Mouse (Mus musculus): ENCODE results near the gene Csnk2a2. TPM values are rescaled to one million over a fixed set of nuclear protein-coding genes. Genes with fewer than 3 reads are reported as not detected.

Csnk2a2 gene
- polyA plus RNA-seq, 1 experiment from 2014 or later = 7.5 TPM

DNA sequence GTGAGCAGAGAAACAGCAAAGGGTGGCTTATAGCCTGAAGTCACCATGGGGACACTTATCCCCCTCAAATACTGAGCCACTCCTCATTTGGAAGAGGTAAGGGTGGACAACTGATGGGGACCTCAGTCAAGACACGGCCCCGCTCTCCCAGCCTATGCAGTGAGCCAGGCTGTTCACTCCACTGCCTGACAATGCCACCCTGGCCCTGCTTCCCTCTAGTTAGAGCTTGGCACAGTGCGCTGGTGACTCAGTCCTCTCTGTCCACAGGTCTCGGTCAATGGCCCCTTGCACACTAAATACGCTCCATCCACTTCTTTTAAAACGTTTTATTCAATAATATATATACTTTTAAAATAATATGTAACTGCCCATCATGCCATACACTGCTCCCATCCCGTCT, 42.2 kb downstream of the Csnk2a2 start:
- WGBS = 89% methylated on average over 7 of the region's 7 CpGs
- H3K27me3 ChIP-seq (replicated peaks; ENCODE audit: control insufficient read depth, insufficient read depth, low read length) = no peaks in the 10 kb centered on the region
- H3K27ac ChIP-seq (ENCODE audit: low read depth, low read length) = no peak overlapping the region
- ATAC-seq = no peak
- H3K36me3 ChIP-seq (ENCODE audit: control insufficient read depth, insufficient read depth, low read length) = peaks cover 24% of the 10 kb centered on the region
- H3K4me2 ChIP-seq (ENCODE audit: low read length) = no peak overlapping the region
- H3K4me1 ChIP-seq (ENCODE audit: control insufficient read depth, insufficient read depth, low read depth, low read length) = no peaks in the 10 kb centered on the region
- H3K9me3 ChIP-seq (ENCODE audit: control insufficient read depth, low read length) = no peaks in the 10 kb centered on the region
- no peak overlapping the region for H3K4me3 ChIP-seq (ENCODE audit: low read length)
- H3K9ac ChIP-seq (ENCODE audit: low read depth, low read length) = no peak overlapping the region

DNA sequence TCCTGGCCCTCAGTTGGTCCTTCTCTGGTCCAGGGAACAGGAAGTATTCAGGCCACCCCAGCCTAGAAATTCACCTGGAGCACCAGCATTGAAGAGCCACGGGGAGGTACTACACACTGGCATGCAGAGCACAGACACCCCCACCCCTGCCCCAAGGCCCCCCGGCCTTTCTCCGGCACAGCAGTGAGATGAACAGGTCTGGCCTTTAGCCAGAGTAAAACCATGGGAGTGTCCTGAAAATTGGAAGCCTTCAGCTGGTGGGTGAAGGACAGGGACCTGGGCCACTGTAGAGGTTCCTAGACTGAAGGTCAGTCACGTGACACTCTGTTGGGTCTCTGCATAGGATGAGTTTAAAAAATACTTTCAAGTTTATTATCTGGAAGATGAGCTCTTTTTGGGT, 44.8 kb downstream of the Csnk2a2 start:
- peaks cover 18% of the 10 kb centered on the region for H3K36me3 ChIP-seq (ENCODE audit: control insufficient read depth, insufficient read depth, low read length)
- WGBS = 86% methylated on average over 4 of the region's 4 CpGs
- H3K4me2 ChIP-seq (ENCODE audit: low read length) = no peak overlapping the region
- H3K4me1 ChIP-seq (ENCODE audit: control insufficient read depth, insufficient read depth, low read depth, low read length) = no peaks in the 10 kb centered on the region
- H3K9me3 ChIP-seq (ENCODE audit: control insufficient read depth, low read length) = no peaks in the 10 kb centered on the region
- ATAC-seq = no peak
- no peak overlapping the region for H3K27ac ChIP-seq (ENCODE audit: low read depth, low read length)
- no peak overlapping the region for H3K9ac ChIP-seq (ENCODE audit: low read depth, low read length)
- no peaks in the 10 kb centered on the region for H3K27me3 ChIP-seq (replicated peaks; ENCODE audit: control insufficient read depth, insufficient read depth, low read length)
- no peak overlapping the region for H3K4me3 ChIP-seq (ENCODE audit: low read length)

DNA sequence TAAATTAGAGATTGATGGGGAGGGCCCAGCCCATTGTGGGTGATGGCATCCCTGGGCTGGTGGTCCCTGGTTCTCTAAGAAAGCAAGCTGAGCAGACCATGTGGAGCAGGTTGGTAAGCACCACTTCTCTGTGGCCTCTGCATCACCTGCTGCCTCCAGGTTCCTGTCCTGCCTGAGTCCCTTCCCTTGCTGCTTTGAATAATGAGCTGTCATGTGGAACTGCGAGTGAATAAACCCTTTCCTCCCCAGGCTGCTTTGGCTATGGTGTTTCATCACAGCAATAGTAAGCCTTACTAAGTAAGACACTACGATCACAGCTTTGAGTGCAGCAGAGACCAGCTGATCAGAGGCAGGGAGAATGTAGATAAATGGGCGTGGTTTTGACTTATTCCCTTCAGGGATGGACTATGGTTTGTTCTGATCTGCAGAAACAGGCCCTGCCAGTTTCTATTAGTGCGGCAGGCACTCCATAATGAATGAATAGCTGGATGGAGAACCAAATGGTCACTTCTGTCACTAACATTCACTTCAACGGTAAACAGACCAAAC, 48.3 kb downstream of the Csnk2a2 start:
- Histone ChIP-seq H3K4me1 (ENCODE audit: control insufficient read depth, insufficient read depth, low read depth, low read length) (no peaks in the 10 kb centered on the region), H3K27ac (ENCODE audit: low read depth, low read length) (no peak overlapping the region), H3K4me2 (ENCODE audit: low read length) (no peak overlapping the region), H3K27me3 (replicated peaks; ENCODE audit: control insufficient read depth, insufficient read depth, low read length) (no peaks in the 10 kb centered on the region), H3K4me3 (ENCODE audit: low read length) (no peak overlapping the region), H3K36me3 (ENCODE audit: control insufficient read depth, insufficient read depth, low read length) (no peaks in the 10 kb centered on the region), H3K9me3 (ENCODE audit: control insufficient read depth, low read length) (no peaks in the 10 kb centered on the region), H3K9ac (ENCODE audit: low read depth, low read length) (no peak overlapping the region)
- 57% methylated on average over 5 of the region's 5 CpGs for WGBS
- ATAC-seq = no peak

DNA sequence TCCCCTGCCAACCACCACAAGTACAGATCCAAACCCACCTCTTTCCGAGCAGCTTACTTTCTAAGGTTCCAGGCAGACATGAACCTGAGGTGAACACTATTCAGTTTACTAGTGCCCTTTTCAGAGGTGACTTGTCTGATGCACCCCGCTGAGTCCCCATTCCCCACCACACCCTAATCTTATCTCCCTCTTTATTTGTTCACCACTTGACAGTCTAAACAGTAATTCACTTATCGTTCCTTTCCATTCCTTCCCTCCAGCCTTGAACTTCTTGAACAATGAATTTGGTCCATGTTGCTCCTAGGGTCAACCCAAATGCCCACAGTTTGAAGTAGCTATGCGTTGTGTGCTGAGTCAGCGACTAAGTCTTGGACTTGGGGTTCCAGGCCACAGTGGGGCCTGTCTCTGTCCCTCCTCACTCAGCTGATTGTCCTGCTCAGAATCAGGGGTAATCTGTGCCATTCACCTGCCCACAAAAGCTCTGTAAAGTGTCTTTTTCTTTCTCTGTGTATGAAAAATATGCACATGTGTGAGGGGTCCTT, 49.6 kb downstream of the Csnk2a2 start:
- H3K27me3 ChIP-seq (replicated peaks; ENCODE audit: control insufficient read depth, insufficient read depth, low read length) = no peaks in the 10 kb centered on the region
- H3K4me1 ChIP-seq (ENCODE audit: control insufficient read depth, insufficient read depth, low read depth, low read length) = no peaks in the 10 kb centered on the region
- H3K27ac ChIP-seq (ENCODE audit: low read depth, low read length) = no peak overlapping the region
- ATAC-seq = no peak
- no peak overlapping the region for H3K9ac ChIP-seq (ENCODE audit: low read depth, low read length)
- no peaks in the 10 kb centered on the region for H3K36me3 ChIP-seq (ENCODE audit: control insufficient read depth, insufficient read depth, low read length)
- no peak overlapping the region for H3K4me2 ChIP-seq (ENCODE audit: low read length)
- H3K9me3 ChIP-seq (ENCODE audit: control insufficient read depth, low read length) = no peaks in the 10 kb centered on the region
- WGBS = 91% methylated on average over 5 of the region's 5 CpGs
- H3K4me3 ChIP-seq (ENCODE audit: low read length) = no peak overlapping the region

DNA sequence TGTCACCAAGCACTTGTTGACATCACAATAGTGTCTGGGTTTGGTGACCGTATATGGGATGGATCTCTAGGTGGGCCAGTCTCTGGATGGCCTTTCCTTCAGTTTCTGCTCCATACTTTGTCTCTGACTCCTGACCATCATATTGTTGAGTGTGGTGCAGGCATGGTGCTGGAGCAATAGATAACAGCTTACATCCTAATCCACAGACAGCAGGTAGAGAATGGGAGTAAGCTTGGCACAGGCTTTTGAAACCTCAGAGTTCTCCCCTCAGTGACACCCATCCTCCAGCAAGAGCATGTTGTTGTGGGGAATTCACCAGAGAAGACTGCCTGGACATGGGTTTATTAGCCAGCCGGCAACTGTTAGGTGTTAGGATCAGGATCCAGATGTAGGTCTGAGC, 50.4 kb downstream of the Csnk2a2 start:
- WGBS = 94% methylated on average over 2 of the region's 2 CpGs
- ATAC-seq = no peak

DNA sequence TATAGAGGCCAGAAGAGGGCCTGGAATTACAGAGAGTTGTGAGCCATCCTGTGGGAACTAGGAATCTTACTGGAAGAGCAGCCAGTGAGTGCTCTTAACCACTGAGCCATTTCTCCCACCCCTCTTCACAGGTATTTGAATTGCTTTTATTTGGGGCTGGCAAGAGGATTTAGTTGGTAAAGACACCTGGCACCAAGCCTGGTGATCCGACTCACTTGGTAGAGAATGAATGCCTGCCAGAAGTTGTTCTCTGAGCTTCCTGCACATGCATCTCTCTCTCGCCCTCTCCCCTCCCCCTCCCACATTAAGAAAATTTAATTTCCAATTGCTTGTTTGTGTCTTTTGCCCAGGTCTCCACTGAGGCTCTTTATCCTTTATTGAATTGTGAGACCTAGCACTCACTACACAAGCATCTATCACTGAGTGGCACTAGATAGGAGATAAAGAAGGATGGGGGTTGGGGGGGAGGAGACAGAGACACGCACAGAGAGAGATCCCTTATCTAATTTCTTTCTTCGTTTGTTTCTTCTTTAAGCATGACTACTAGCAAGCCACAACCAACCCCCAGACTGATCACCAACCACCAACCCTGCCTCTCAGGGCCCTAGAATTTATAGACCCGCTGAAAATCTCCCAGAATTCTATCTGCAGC, 52.4 kb downstream of the Csnk2a2 start:
- no peaks in the 10 kb centered on the region for H3K36me3 ChIP-seq (ENCODE audit: control insufficient read depth, insufficient read depth, low read length)

More for the DNA sequence above, 50.4 kb downstream of the Csnk2a2 start:
- Histone ChIP-seq H3K4me1 (ENCODE audit: control insufficient read depth, insufficient read depth, low read depth, low read length) (no peaks in the 10 kb centered on the region), H3K27ac (ENCODE audit: low read depth, low read length) (no peak overlapping the region), H3K9me3 (ENCODE audit: control insufficient read depth, low read length) (no peaks in the 10 kb centered on the region), H3K4me2 (ENCODE audit: low read length) (no peak overlapping the region), H3K9ac (ENCODE audit: low read depth, low read length) (no peak overlapping the region), H3K27me3 (replicated peaks; ENCODE audit: control insufficient read depth, insufficient read depth, low read length) (no peaks in the 10 kb centered on the region), H3K4me3 (ENCODE audit: low read length) (no peak overlapping the region), H3K36me3 (ENCODE audit: control insufficient read depth, insufficient read depth, low read length) (no peaks in the 10 kb centered on the region)

DNA sequence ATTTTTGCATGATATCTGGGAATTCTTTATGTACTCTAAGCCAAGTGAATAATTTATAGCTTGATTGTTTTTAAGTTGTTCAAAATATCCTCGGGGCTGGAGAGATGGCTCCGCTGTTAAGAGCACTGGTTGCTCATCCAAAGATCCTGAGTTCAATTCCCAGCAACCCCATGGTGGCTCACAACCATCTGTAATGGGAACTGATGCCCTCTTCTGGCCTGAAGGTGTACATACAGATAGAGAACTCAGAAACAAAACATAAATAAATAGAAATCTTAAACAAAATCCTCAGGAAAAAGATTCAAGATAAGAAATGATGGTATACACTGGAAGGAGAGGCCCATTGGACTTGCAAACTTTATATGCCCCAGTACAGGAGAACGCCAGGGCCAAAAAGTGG, 53.9 kb downstream of the Csnk2a2 start:
- Histone ChIP-seq H3K4me1 (ENCODE audit: control insufficient read depth, insufficient read depth, low read depth, low read length) (peaks cover 19% of the 10 kb centered on the region), H3K27ac (ENCODE audit: low read depth, low read length) (no peak overlapping the region), H3K4me2 (ENCODE audit: low read length) (no peak overlapping the region), H3K9me3 (ENCODE audit: control insufficient read depth, low read length) (no peaks in the 10 kb centered on the region), H3K36me3 (ENCODE audit: control insufficient read depth, insufficient read depth, low read length) (no peaks in the 10 kb centered on the region), H3K27me3 (replicated peaks; ENCODE audit: control insufficient read depth, insufficient read depth, low read length) (no peaks in the 10 kb centered on the region), H3K4me3 (ENCODE audit: low read length) (no peak overlapping the region), H3K9ac (ENCODE audit: low read depth, low read length) (no peak overlapping the region)
- no peak for ATAC-seq
- 91% methylated on average over 3 of the region's 3 CpGs for WGBS

More for the DNA sequence above, 52.4 kb downstream of the Csnk2a2 start:
- Histone ChIP-seq H3K27me3 (replicated peaks; ENCODE audit: control insufficient read depth, insufficient read depth, low read length) (no peaks in the 10 kb centered on the region), H3K9ac (ENCODE audit: low read depth, low read length) (no peak overlapping the region), H3K4me2 (ENCODE audit: low read length) (no peak overlapping the region), H3K27ac (ENCODE audit: low read depth, low read length) (no peak overlapping the region), H3K4me1 (ENCODE audit: control insufficient read depth, insufficient read depth, low read depth, low read length) (peaks cover 12% of the 10 kb centered on the region), H3K4me3 (ENCODE audit: low read length) (no peak overlapping the region), H3K9me3 (ENCODE audit: control insufficient read depth, low read length) (no peaks in the 10 kb centered on the region)
- WGBS = 56% methylated on average over 5 of the region's 5 CpGs
- no peak for ATAC-seq

DNA sequence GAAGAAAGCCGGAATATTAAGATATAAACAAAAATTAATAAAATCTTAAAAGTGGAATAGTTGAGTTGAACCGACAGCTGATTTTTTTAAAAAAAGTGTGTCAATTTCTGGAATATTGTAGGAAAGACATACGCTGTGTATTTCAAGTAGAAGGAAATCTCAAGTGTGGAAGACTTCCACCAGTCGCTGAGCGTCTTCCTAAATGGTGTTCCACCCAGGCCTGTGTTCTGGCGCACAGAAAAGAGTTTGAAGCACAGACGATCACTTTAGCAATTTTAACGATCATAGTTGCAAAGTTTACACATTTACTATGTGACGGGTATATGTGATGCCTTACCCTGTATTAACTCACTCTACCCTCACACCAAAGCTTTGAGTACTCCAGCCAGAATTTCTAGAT, 54.4 kb downstream of the Csnk2a2 start:
- peak overlapping the region; percentile 96; the same call in 1 of the 2 replicates for H3K4me3 ChIP-seq (ENCODE audit: low read length)
- peak overlapping the region; percentile 94 for H3K27ac ChIP-seq (ENCODE audit: low read depth, low read length)
- H3K4me2 ChIP-seq (ENCODE audit: low read length) = peak overlapping the region; percentile 51; the same call in 1 of the 2 replicates
- H3K4me1 ChIP-seq (ENCODE audit: control insufficient read depth, insufficient read depth, low read depth, low read length) = peaks cover 22% of the 10 kb centered on the region
- no peaks in the 10 kb centered on the region for H3K9me3 ChIP-seq (ENCODE audit: control insufficient read depth, low read length)
- no peak overlapping the region; the same call in 1 of the 2 replicates for H3K9ac ChIP-seq (ENCODE audit: low read depth, low read length)
- no peaks in the 10 kb centered on the region for H3K36me3 ChIP-seq (ENCODE audit: control insufficient read depth, insufficient read depth, low read length)
- WGBS = 85% methylated on average over 9 of the region's 9 CpGs
- no peaks in the 10 kb centered on the region for H3K27me3 ChIP-seq (replicated peaks; ENCODE audit: control insufficient read depth, insufficient read depth, low read length)
- ATAC-seq = no peak

DNA sequence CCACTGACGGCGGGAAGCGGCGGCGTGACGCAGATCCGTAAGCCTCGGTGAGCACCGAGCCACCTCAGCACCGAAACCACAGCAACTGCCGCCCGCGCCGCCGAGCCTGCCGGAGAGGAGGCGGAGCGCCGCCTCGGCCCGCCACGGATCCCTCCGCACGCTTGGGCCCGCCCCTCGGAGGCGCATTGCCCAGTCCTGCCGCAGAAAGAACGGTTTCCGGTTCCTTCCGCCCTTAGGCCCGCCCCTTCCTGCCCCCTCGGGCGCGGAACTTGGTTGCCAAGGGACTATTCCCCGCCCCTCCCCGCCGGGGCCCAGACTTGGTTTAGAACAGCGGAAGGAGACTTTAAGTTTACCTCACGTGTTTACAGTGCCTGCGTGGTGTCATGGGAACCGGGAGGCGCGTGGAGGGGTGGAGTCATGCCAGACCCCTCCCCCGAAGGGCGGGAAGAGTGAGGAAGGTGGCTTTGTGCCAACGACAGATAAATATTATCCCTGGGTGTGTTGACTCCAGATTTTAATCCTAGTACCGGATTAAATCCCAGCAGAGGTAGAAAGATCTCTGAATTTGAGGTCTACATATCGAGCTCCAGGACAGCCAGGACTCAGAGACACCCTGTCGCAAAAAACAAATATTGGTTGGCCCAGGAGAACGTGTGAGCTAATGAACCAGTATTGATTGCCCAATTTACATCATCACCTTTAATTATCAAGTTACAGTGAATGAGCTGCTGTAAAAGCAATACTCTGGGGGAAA, 55.0 kb downstream of the Csnk2a2 start, which contains the start of gene Cfap20:
Cfap20 (minus strand) TSS at position 184 of the 754 bp plus-strand sequence.
- WGBS = under 1% methylated on average over 46 of the region's 51 CpGs

More for the DNA sequence above, 55.0 kb downstream of the Csnk2a2 start, which contains the start of gene Cfap20:
- H3K27ac ChIP-seq (ENCODE audit: low read depth, low read length) = peak within 1 kb of the TSS; percentile 94
- H3K27me3 ChIP-seq (replicated peaks; ENCODE audit: control insufficient read depth, insufficient read depth, low read length) = no peaks in the 10 kb centered on the region
- H3K36me3 ChIP-seq (ENCODE audit: control insufficient read depth, insufficient read depth, low read length) = no peaks in the 10 kb centered on the region
- peak; percentile 96 for ATAC-seq
- H3K4me2 ChIP-seq (ENCODE audit: low read length) = peak within 1 kb of the TSS; percentile 62
- H3K9me3 ChIP-seq (ENCODE audit: control insufficient read depth, low read length) = no peaks in the 10 kb centered on the region
- H3K9ac ChIP-seq (ENCODE audit: low read depth, low read length) = peak within 1 kb of the TSS; percentile 96
- H3K4me3 ChIP-seq (ENCODE audit: low read length) = peak within 1 kb of the TSS; percentile 96
- H3K4me1 ChIP-seq (ENCODE audit: control insufficient read depth, insufficient read depth, low read depth, low read length) = peaks cover 28% of the 10 kb centered on the region

All from hindbrain, embryonic 16.5 days (tissue).